ENCODE assay signal across 8 mouse cellular contexts in the genomic region with DNA sequence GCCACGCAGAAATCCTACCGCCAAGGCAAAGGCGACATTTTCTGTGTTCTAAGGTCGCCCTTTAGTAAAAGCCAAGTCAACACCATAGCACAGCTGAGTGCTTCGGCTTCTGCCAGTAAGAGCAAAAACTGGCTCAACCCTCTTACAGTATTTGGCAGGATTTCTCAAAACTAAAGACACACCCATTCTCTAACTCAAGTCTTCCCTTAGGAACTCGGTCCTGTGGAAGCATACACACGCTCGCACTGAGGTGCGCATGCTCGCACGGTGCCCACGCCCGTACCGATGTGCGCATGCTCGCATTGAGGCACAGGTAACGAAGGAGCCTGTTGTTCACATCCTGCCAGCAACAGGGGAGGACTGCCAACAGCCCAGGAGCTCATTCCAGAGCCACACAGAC. TPM values are rescaled to one million over a fixed set of nuclear protein-coding genes. Genes with fewer than 3 reads are reported as not detected.
A peak's percentile ranks its signal among the peaks of the same experiment; 100 is the strongest.
DNase-seq lines count a peak whose midpoint lies in the region; ATAC-seq and TF ChIP-seq lines count a peak whose summit lies in the region.

No protein-coding gene starts in this region.

- no peak for ATAC-seq in hindbrain, embryonic 15.5 days (ENCODE audit: low FRiP score, low read depth)
- ATAC-seq in hindbrain, embryonic 13.5 days (ENCODE audit: low FRiP score) = no peak
- ATAC-seq in embryonic facial prominence, embryonic 14.5 days (ENCODE audit: low read depth) = peak; percentile 44; the same call in 1 of the 2 replicates
- no peak for ATAC-seq in activated CD4-positive, CD25-positive, alpha-beta regulatory T cell, adult 4 months

- no peaks in the 10 kb centered on the region for H3K9me3 ChIP-seq in hindbrain, embryonic 15.5 days
- no peaks in the 10 kb centered on the region for H3K9me3 ChIP-seq in hindbrain, embryonic 13.5 days
- H3K9me3 ChIP-seq in ES-E14 (ENCODE audit: control insufficient read depth, insufficient read depth, low read depth, low read length) = no peaks in the 10 kb centered on the region
- no peaks in the 10 kb centered on the region for H3K9me3 ChIP-seq in embryonic facial prominence, embryonic 14.5 days (ENCODE audit: control insufficient read depth, low read length)

- DNase-seq in ES-E14 (ENCODE audit: low read depth, low spot score) = peak; percentile 54
- peak; percentile 72 for DNase-seq in embryonic facial prominence, embryonic 14.5 days (ENCODE audit: low spot score)
- DNase-seq in heart, postnatal 4 days = peak; percentile 40
- peak; percentile 90 for DNase-seq in lung, postnatal 36 days
- DNase-seq in thymus, postnatal 25 days = peak; percentile 48

- no peak overlapping the region for H3K9ac ChIP-seq in hindbrain, embryonic 15.5 days
- no peak overlapping the region for H3K9ac ChIP-seq in hindbrain, embryonic 13.5 days
- no peak overlapping the region for H3K9ac ChIP-seq in ES-E14 (ENCODE audit: insufficient read depth, low read depth, low read length, poor library complexity, severe bottlenecking)
- no peak overlapping the region for H3K9ac ChIP-seq in embryonic facial prominence, embryonic 14.5 days (ENCODE audit: low read depth, low read length)

- no peaks in the 10 kb centered on the region for H3K27me3 ChIP-seq in hindbrain, embryonic 15.5 days
- H3K27me3 ChIP-seq in hindbrain, embryonic 13.5 days = peaks cover 5% of the 10 kb centered on the region; the same call in 1 of the 2 replicates
- no peaks in the 10 kb centered on the region for H3K27me3 ChIP-seq in embryonic facial prominence, embryonic 14.5 days (replicated peaks; ENCODE audit: control insufficient read depth, insufficient read depth, low read length)

- H3K4me1 ChIP-seq in hindbrain, embryonic 15.5 days (replicated peaks) = peaks cover 21% of the 10 kb centered on the region
- peaks cover 14% of the 10 kb centered on the region for H3K4me1 ChIP-seq in hindbrain, embryonic 13.5 days (replicated peaks)
- H3K4me1 ChIP-seq in ES-E14 (ENCODE audit: control insufficient read depth in 2 of 2, insufficient read depth in 2 of 2, low read length in 2 of 2, poor library complexity in 1 of 2) = 0 out of 4 replicates have a peak, but pooled peaks cover 0 to 4% of the 10 kb centered on the region in 2 experiments
- H3K4me1 ChIP-seq in embryonic facial prominence, embryonic 14.5 days (ENCODE audit: control insufficient read depth, insufficient read depth, low read length) = peaks cover 21% of the 10 kb centered on the region

- no peak overlapping the region for H3K4me3 ChIP-seq in hindbrain, embryonic 15.5 days
- H3K4me3 ChIP-seq in hindbrain, embryonic 13.5 days = no peak overlapping the region
- peak overlapping the region in 1 of 2 experiments; percentile 56; a peak in 1 of 4 replicates for H3K4me3 ChIP-seq in ES-E14 (ENCODE audit: insufficient read depth in 1 of 2, low read depth in 1 of 2, low read length in 2 of 2, poor library complexity in 1 of 2, severe bottlenecking in 1 of 2)
- H3K4me3 ChIP-seq in embryonic facial prominence, embryonic 14.5 days (ENCODE audit: low read depth, low read length) = no peak overlapping the region

- 0 out of 2 replicates have a peak overlapping the region, but pooled peaks have one; percentile 14 for H3K27ac ChIP-seq in hindbrain, embryonic 15.5 days (replicated peaks)
- no peak overlapping the region for H3K27ac ChIP-seq in hindbrain, embryonic 13.5 days
- H3K27ac ChIP-seq in ES-E14 (ENCODE audit: insufficient read depth, low read depth, low read length, poor library complexity, severe bottlenecking) = no peak overlapping the region
- peak overlapping the region; percentile 6; the same call in 1 of the 2 replicates for H3K27ac ChIP-seq in embryonic facial prominence, embryonic 14.5 days (replicated peaks; ENCODE audit: low read depth, low read length)

- 82% methylated on average over 17 of the region's 17 CpGs for WGBS in hindbrain, embryonic 15.5 days
- WGBS in hindbrain, embryonic 13.5 days = 80% methylated on average over 17 of the region's 17 CpGs
- WGBS in embryonic facial prominence, embryonic 14.5 days = 68% methylated on average over 17 of the region's 17 CpGs

- in situ Hi-C loops in ES-E14 (cut with MboI; ENCODE audit: low sequenced_read_pairs in 2 of 2, unreplicated experiment in 2 of 2) = no loop called here

- no peaks in the 10 kb centered on the region for H3K36me3 ChIP-seq in hindbrain, embryonic 15.5 days
- H3K36me3 ChIP-seq in hindbrain, embryonic 13.5 days = no peaks in the 10 kb centered on the region
- no peaks in the 10 kb centered on the region for H3K36me3 ChIP-seq in ES-E14 (ENCODE audit: control insufficient read depth, insufficient read depth, low read length, poor library complexity, severe bottlenecking)
- no peaks in the 10 kb centered on the region for H3K36me3 ChIP-seq in embryonic facial prominence, embryonic 14.5 days (ENCODE audit: control insufficient read depth, insufficient read depth, low read length)

- no peak overlapping the region for H3K4me2 ChIP-seq in hindbrain, embryonic 15.5 days
- H3K4me2 ChIP-seq in hindbrain, embryonic 13.5 days = no peak overlapping the region
- H3K4me2 ChIP-seq in embryonic facial prominence, embryonic 14.5 days (ENCODE audit: low read depth, low read length) = 0 out of 2 replicates have a peak overlapping the region, but pooled peaks have one; percentile 18

TF ChIP-seq in ES-E14, 5 proteins besides CTCF, POLR2A, EP300 and RAD21:
- no peak for TF ChIP-seq CHD2 (IDR thresholded peaks at IDR 0.05; ENCODE audit: low read depth, low read length)
- TF ChIP-seq MAFK (IDR thresholded peaks at IDR 0.05; ENCODE audit: insufficient read depth, low read depth, low read length) = no peak
- TF ChIP-seq HCFC1 (IDR thresholded peaks at IDR 0.05; ENCODE audit: borderline replicate concordance, insufficient read depth, low read length) = no peak
- no peak for TF ChIP-seq ZC3H11A (IDR thresholded peaks at IDR 0.05; ENCODE audit: borderline replicate concordance, low read depth, low read length)
- no peak for TF ChIP-seq ZNF384 (IDR thresholded peaks at IDR 0.05; ENCODE audit: low read depth, low read length)

RNA-seq across cellular contexts. Expression of a gene that starts 20.5 kb away (rescaled TPM):
- 20.2 and 20.8 TPM in 2 replicates for polyA plus RNA-seq in hindbrain, embryonic 15.5 days (2015; fragmentation: Nextera tagmentation; extraction: Ambion mirVana)
- polyA plus RNA-seq in hindbrain, embryonic 13.5 days (2015; fragmentation: Nextera tagmentation; extraction: Ambion mirVana) = 23.5 and 24.1 TPM in 2 replicates
- total RNA-seq in ES-E14 (2012; rRNA removed) = 13.6 and 14.2 TPM in 2 replicates
- 45.3 and 45.9 TPM in 2 replicates for polyA plus RNA-seq in embryonic facial prominence, embryonic 14.5 days (2014; fragmentation: Nextera tagmentation; extraction: Ambion mirVana)
- 10 to 100 TPM; 48.8 to 54.3 TPM for total RNA-seq in heart, postnatal 4 days (2021)
- 10 to 100 TPM in 1 of 2 experiments, 1 to 10 TPM in 1; 9.0 to 11.7 TPM for polyA plus RNA-seq in activated CD4-positive, CD25-positive, alpha-beta regulatory T cell, adult 4 months (2017; shearing (Covaris generic))

Comparison
In these comparisons a context has a peak if more than half of its experiments do, and no peak if none do; other contexts are left out.
1. H3K27ac ChIP-seq: peak in hindbrain, embryonic 15.5 days (single experiment) and embryonic facial prominence, embryonic 14.5 days (single experiment); none in hindbrain, embryonic 13.5 days (single experiment) and ES-E14 (single experiment).
2. DNase-seq: peak in every context shown above with its lines; median percentile 90 in lung, postnatal 36 days; 72 in embryonic facial prominence, embryonic 14.5 days; 54 in ES-E14; 48 in thymus, postnatal 25 days; 40 in heart, postnatal 4 days.